Mouse (Mus musculus): ENCODE data around the gene Psmc6.
A peak's percentile ranks its signal among the peaks of the same experiment; 100 is the strongest.

DNA sequence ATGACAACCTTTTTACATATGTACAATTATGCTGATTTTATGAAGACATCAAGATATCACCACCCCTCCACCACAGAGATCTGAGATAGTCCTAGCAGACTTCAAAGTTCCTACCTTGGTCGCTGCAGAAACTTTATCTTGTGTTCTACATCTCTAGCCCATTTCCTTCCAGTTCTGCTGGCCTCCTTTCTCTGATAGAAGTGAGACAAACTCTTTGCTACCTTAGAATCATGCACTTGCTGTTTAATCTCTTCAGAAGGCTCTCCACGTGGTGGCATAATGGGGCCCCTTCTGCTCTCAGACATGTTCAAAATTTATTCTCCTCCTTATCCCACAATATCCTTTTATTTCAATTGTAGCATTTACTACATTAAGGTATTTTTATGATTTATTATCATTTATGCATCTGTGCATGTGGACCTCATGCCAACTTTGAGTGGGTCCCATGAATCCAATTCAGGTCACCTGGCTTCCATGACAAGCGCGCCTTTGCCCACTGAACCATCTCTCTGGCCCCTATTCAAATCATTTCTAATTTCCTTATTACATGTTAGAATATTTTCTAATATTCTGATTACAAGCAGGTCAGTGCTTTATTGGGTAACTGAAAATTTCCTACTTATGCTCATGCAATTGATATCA is 1.4 kb upstream of the Psmc6 start:
- no peak for TF ChIP-seq E2F4 (IDR thresholded peaks at IDR 0.05; ENCODE audit: borderline replicate concordance, low read depth, low read length)
- no peak for TF ChIP-seq POLR2A (IDR thresholded peaks at IDR 0.05; ENCODE audit: control insufficient read depth in 1 of 2, insufficient read depth in 1 of 2, low read depth in 1 of 2, low read length in 2 of 2, poor library complexity in 1 of 2)
- no peak for TF ChIP-seq POLR2AphosphoS5 (IDR thresholded peaks at IDR 0.05; ENCODE audit: borderline replicate concordance, low read depth, low read length)
- no peak for TF ChIP-seq CTCF (IDR thresholded peaks at IDR 0.05 in 2 of 3, conservative IDR thresholded peaks at IDR 0.05 in 1 of 3; ENCODE audit: control insufficient read depth in 1 of 3, insufficient read depth in 1 of 3, low read depth in 2 of 3, low read length in 3 of 3, poor library complexity in 1 of 3, severe bottlenecking in 1 of 3)
- TF ChIP-seq CHD2 (IDR thresholded peaks at IDR 0.05; ENCODE audit: low read length), result no peak
- TF ChIP-seq RCOR1 (IDR thresholded peaks at IDR 0.05; ENCODE audit: low read depth, low read length), result no peak
- TF ChIP-seq MYC (IDR thresholded peaks at IDR 0.05; ENCODE audit: low read depth, low read length), result peak; percentile 91; the same call in 1 of the 2 replicates
- no peak for TF ChIP-seq RAD21 (IDR thresholded peaks at IDR 0.05; ENCODE audit: low read depth, low read length)
- TF ChIP-seq GATA1 (IDR thresholded peaks at IDR 0.05; ENCODE audit: low read depth, low read length), result peak; percentile 85
- peak; percentile 63 to 69; a peak in 3 of 4 replicates for TF ChIP-seq EP300 (IDR thresholded peaks at IDR 0.05; ENCODE audit: low read depth in 1 of 2, low read length in 2 of 2)
- TF ChIP-seq SIN3A (IDR thresholded peaks at IDR 0.05; ENCODE audit: low read length), result peak; percentile 76
- no peak for TF ChIP-seq HCFC1 (IDR thresholded peaks at IDR 0.05; ENCODE audit: low read depth, low read length)
- peak; percentile 55; the same call in 1 of the 2 replicates for TF ChIP-seq TCF12 (IDR thresholded peaks at IDR 0.05; ENCODE audit: low read depth, low read length)
